Mouse (Mus musculus) midbrain, embryonic 16.5 days (tissue): Measurements from ENCODE around the gene Sag. TPM values are rescaled to one million over a fixed set of nuclear protein-coding genes. Genes with fewer than 3 reads are reported as not detected.
A peak's percentile ranks its signal among the peaks of the same experiment; 100 is the strongest.

Source experiments
- ATAC-seq: fragments of 200-750 bp; cut with Nextera tagmentation; 2 replicates; pipeline ENCODE4 v1.8.0; 2017; ENCODE audit warnings: moderate TSS enrichment
- H3K27ac ChIP-seq: fragments of 300-500 bp; sonication (generic); 2 replicates; pipeline ENCODE4 v1.5.1; 2014; ENCODE audit warnings: mild to moderate bottlenecking, low read length, mixed read lengths
- H3K27me3 ChIP-seq: fragments of 300-500 bp; sonication (generic); 2 replicates; pipeline ENCODE4 v1.6.1; 2014; ENCODE audit warnings: low read depth, low read length, mixed read lengths; ENCODE audit not compliant: control insufficient read depth, insufficient read depth
- H3K36me3 ChIP-seq: fragments of 300-500 bp; sonication (generic); 2 replicates; pipeline ENCODE4 v1.6.1; 2014; ENCODE audit warnings: mild to moderate bottlenecking, low read length, moderate library complexity, mixed read lengths; ENCODE audit not compliant: control insufficient read depth, insufficient read depth
- H3K4me1 ChIP-seq: fragments of 300-500 bp; sonication (generic); 2 replicates; pipeline ENCODE4 v1.6.1; 2014; ENCODE audit warnings: mild to moderate bottlenecking, low read length, mixed read lengths; ENCODE audit not compliant: control insufficient read depth, insufficient read depth
- H3K4me2 ChIP-seq: fragments of 300-500 bp; sonication (generic); 2 replicates; pipeline ENCODE4 v1.6.1; 2014; ENCODE audit warnings: mild to moderate bottlenecking, low read length, mixed read lengths
- H3K4me3 ChIP-seq: fragments of 300-500 bp; sonication (generic); 2 replicates; pipeline ENCODE4 v1.5.1; 2014; ENCODE audit warnings: low read depth, mild to moderate bottlenecking, low read length, moderate library complexity, mixed read lengths
- H3K9ac ChIP-seq: fragments of 300-500 bp; sonication (generic); 2 replicates; pipeline ENCODE4 v1.6.1; 2014; ENCODE audit warnings: low read depth, low read length, mixed read lengths
- H3K9me3 ChIP-seq: fragments of 300-500 bp; sonication (generic); replicated peaks from 2 replicates; pipeline ENCODE4 v1.6.1; 2014; ENCODE audit warnings: mild to moderate bottlenecking, low read length, mixed read lengths; ENCODE audit not compliant: control insufficient read depth, poor library complexity, severe bottlenecking
- WGBS: fragments of 180-500 bp; shearing (Covaris S2); extraction: QIAGEN DNeasy Blood & Tissue Kit; methylation state at CpG from one replicate; pipeline ENCODE4 v1.1.7; 2014; 5-methylcytosine and 5-hydroxymethylcytosine counted together
- polyA plus RNA-seq: library from polyadenylated mRNA; unstranded; fragments of >200 nt; fragmentation: Nextera tagmentation; extraction: Ambion mirVana; gene quantifications from 2 replicates; pipeline ENCODE4 v1.2.1, GENCODE M21; 2015

Sag gene
- polyA plus RNA-seq, 1 experiment from 2014 or later, result 1.9 TPM

- Histone ChIP-seq H3K9me3 (no peaks in the 10 kb centered on the region), H3K4me1 (peaks cover 24% of the 10 kb centered on the region), H3K4me3 (no peak overlapping the region), H3K27ac (no peak overlapping the region), H3K36me3 (no peaks in the 10 kb centered on the region), H3K4me2 (no peak overlapping the region), H3K27me3 (no peaks in the 10 kb centered on the region), H3K9ac (no peak overlapping the region)
- WGBS, result 100% methylated on average over 1 of the region's 1 CpGs
- no peak for ATAC-seq
These were observed 72.6 kb downstream of the Sag start for GRCm38 (mm10) chr1:87876065-87876464.

GRCm38 (mm10) chr1:87877552-87878283 lies 74.2 kb downstream of the Sag start:
- 57% methylated on average over 9 of the region's 9 CpGs for WGBS
- H3K27me3 ChIP-seq, result no peaks in the 10 kb centered on the region
- no peak overlapping the region for H3K9ac ChIP-seq
- no peak overlapping the region for H3K4me3 ChIP-seq
- H3K4me2 ChIP-seq, result 0 out of 2 replicates have a peak overlapping the region, but pooled peaks have one; percentile 2
- peaks cover 24% of the 10 kb centered on the region for H3K4me1 ChIP-seq
- no peaks in the 10 kb centered on the region for H3K9me3 ChIP-seq
- H3K27ac ChIP-seq, result peak overlapping the region; percentile 5
- H3K36me3 ChIP-seq, result no peaks in the 10 kb centered on the region
- peak; percentile 68 for ATAC-seq

- ATAC-seq, result no peak
- Histone ChIP-seq H3K27me3 (no peaks in the 10 kb centered on the region), H3K9me3 (no peaks in the 10 kb centered on the region), H3K27ac (no peak overlapping the region), H3K9ac (no peak overlapping the region), H3K4me2 (no peak overlapping the region), H3K36me3 (no peaks in the 10 kb centered on the region), H3K4me1 (peaks cover 24% of the 10 kb centered on the region), H3K4me3 (no peak overlapping the region)
- 94% methylated on average over 3 of the region's 3 CpGs for WGBS
These were observed 75.6 kb downstream of the Sag start for GRCm38 (mm10) chr1:87879034-87879433.

GRCm38 (mm10) chr1:87879494-87880325 lies 76.2 kb downstream of the Sag start:
- no peak for ATAC-seq
- H3K4me1 ChIP-seq, result peaks cover 24% of the 10 kb centered on the region
- H3K36me3 ChIP-seq, result no peaks in the 10 kb centered on the region
- H3K27ac ChIP-seq, result peak overlapping the region; percentile 39; the same call in 1 of the 2 replicates
- no peaks in the 10 kb centered on the region for H3K9me3 ChIP-seq
- WGBS, result 59% methylated on average over 3 of the region's 3 CpGs
- H3K4me3 ChIP-seq, result no peak overlapping the region
- H3K27me3 ChIP-seq, result no peaks in the 10 kb centered on the region
- no peak overlapping the region for H3K9ac ChIP-seq
- no peak overlapping the region for H3K4me2 ChIP-seq

- H3K27me3 ChIP-seq, result no peaks in the 10 kb centered on the region
- no peak overlapping the region for H3K9ac ChIP-seq
- H3K4me3 ChIP-seq, result no peak overlapping the region
- H3K9me3 ChIP-seq, result no peaks in the 10 kb centered on the region
- no peak overlapping the region for H3K4me2 ChIP-seq
- no peaks in the 10 kb centered on the region for H3K36me3 ChIP-seq
- WGBS, result 83% methylated on average over 6 of the region's 6 CpGs
- H3K4me1 ChIP-seq, result peaks cover 24% of the 10 kb centered on the region
- no peak overlapping the region for H3K27ac ChIP-seq
- ATAC-seq, result no peak
These were observed 76.8 kb downstream of the Sag start for GRCm38 (mm10) chr1:87880326-87880627.

GRCm38 (mm10) chr1:87880856-87881255 lies 77.4 kb downstream of the Sag start:
- Histone ChIP-seq H3K27me3 (no peaks in the 10 kb centered on the region), H3K9me3 (no peaks in the 10 kb centered on the region), H3K36me3 (no peaks in the 10 kb centered on the region), H3K4me2 (no peak overlapping the region), H3K4me3 (no peak overlapping the region), H3K9ac (no peak overlapping the region), H3K27ac (no peak overlapping the region), H3K4me1 (peaks cover 24% of the 10 kb centered on the region)
- ATAC-seq, result no peak
- 77% methylated on average over 2 of the region's 2 CpGs for WGBS

- no peak overlapping the region for H3K4me3 ChIP-seq
- no peaks in the 10 kb centered on the region for H3K27me3 ChIP-seq
- H3K4me1 ChIP-seq, result peaks cover 22% of the 10 kb centered on the region
- no peak overlapping the region for H3K9ac ChIP-seq
- ATAC-seq, result no peak
- H3K9me3 ChIP-seq, result no peaks in the 10 kb centered on the region
- 88% methylated on average over 4 of the region's 4 CpGs for WGBS
- no peaks in the 10 kb centered on the region for H3K36me3 ChIP-seq
- no peak overlapping the region for H3K4me2 ChIP-seq
- H3K27ac ChIP-seq, result no peak overlapping the region
These were observed 78.2 kb downstream of the Sag start for GRCm38 (mm10) chr1:87881726-87882125.

GRCm38 (mm10) chr1:87882554-87882953 lies 79.1 kb downstream of the Sag start:
- H3K27me3 ChIP-seq, result no peaks in the 10 kb centered on the region
- H3K9me3 ChIP-seq, result no peaks in the 10 kb centered on the region
- H3K36me3 ChIP-seq, result no peaks in the 10 kb centered on the region
- H3K4me3 ChIP-seq, result no peak overlapping the region
- ATAC-seq, result no peak
- H3K9ac ChIP-seq, result no peak overlapping the region
- H3K4me2 ChIP-seq, result no peak overlapping the region
- H3K4me1 ChIP-seq, result peaks cover 14% of the 10 kb centered on the region
- H3K27ac ChIP-seq, result no peak overlapping the region

- Histone ChIP-seq H3K4me3 (no peak overlapping the region), H3K4me1 (no peaks in the 10 kb centered on the region), H3K4me2 (no peak overlapping the region), H3K27ac (no peak overlapping the region), H3K36me3 (no peaks in the 10 kb centered on the region), H3K9me3 (no peaks in the 10 kb centered on the region), H3K9ac (no peak overlapping the region), H3K27me3 (no peaks in the 10 kb centered on the region)
- WGBS, result 69% methylated on average over 1 of the region's 1 CpGs
- no peak for ATAC-seq
These were observed 87.5 kb downstream of the Sag start for GRCm38 (mm10) chr1:87890960-87891359.
